Mouse (Mus musculus) thymus, postnatal 14 days (tissue): Measurements from ENCODE around the gene Ahr.

Experiments
- DNase-seq: peaks from one replicate; pipeline ENCODE4 v3.0.0; 2021

The Ahr gene

DNA sequence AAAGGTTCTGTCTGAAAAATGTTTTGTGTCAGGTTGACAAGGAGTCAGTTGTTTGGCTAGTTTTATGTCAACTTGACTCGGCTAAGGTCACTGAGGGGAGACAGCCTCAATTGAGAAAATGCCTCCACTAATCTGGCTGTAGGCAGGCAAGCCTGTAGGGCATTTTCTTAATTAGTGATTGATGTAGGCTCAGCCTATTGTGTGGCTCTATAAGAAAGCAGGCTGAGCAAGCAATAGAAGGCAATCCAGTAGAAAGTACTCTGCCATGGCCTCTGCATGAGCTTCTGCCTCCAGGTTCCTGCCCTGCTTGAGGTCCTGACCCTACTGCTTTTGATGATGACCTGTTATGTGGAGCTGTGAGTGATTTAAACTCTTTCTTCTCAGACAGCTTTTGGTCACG, 33.4 kb downstream of the Ahr start:
- DNase-seq, result no peak

DNA sequence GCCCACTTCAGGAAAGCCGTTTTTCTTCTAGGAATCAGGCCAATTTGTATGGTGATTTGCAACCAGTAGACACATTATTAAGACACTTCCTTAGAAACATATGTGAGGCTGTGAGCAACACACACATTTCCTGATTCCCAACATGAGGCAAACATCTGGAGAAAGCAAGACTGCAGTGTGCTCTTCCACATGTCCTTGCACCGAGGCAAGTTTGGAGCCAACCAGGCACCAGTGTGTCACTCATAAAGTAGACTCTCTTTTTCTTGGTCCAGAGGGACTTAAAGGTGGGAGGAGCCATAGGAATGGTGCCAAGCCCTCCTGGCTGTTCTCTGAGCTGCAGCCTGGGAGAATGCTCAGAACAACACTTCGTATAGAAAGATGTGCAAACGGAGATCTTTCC, 39.6 kb downstream of the Ahr start:
- DNase-seq, result no peak

DNA sequence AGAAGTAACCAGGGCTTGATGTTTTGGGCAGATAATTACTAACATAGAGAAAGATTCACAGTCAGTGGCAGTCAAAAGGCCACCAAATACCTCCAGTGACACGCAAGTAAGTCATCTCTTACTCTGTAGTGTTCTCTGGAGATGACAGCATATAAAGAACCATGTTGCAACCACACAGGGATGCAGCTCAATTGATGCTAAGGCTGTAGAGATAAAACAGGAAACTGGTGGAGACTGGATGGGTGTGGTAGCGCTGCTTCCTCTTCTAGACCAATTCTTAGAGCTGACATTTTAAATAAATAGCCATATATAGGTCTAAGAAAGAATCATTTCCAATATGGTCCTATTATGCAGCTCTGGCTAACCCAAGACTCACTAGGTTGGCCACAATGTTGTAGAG, 54.1 kb downstream of the Ahr start:
- no peak for DNase-seq

DNA sequence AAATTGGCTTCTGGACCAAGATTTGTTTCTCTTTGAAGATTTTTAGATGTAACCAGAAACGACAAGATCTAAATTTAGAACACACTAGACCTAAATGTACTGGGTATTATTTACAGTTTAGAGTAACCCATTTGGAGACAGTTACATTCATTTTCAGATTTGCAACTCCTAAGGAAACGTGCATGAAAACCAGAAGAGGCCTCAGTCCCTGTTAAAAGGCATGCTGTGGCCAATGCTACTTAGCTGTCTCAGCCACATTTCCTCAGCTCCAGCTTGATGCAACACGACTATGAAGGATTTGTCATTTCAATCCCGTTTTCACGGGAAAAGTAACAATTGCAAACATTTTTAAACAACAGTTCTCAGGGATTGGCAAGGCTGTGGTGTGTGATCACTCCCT, 55.9 kb downstream of the Ahr start:
- DNase-seq, result no peak

DNA sequence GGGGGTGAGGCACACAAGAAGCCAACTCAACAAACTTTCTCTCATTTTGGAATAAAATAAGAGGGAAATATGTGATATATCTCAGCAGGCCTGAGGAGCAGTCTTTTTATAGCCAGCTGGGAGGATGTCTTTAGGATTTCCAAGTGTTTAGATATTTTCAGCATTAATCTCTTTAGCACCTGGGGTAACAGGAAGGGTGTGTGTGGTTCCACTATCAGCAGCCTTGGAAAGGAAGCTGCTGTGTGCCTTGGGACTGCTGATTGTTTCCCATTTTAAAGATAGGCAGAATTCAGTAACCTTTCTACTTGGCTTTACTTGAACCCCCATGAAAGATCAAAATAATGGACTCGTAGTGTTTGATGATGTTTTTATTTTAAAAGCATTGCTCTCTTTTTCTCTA, 71.4 kb downstream of the Ahr start:
- DNase-seq, result no peak

DNA sequence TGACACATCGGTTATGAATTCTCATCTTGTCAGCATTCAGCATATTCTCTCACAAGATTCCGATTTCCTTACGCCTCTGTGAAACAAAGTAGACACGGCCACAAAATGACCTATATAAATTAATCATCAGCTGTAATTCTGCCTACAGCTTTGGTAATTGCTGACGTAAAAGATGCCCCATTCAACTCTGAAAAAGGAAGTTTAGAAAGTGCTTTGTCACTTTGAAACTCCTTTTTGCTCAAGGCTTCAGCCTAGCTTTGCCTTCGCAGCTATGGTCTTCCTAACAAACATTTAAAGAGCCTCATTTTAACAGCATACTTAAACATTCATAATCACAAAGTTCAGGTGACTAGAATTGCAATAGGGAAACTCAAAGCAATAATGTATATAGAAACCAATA, 72.2 kb downstream of the Ahr start:
- no peak for DNase-seq

DNA sequence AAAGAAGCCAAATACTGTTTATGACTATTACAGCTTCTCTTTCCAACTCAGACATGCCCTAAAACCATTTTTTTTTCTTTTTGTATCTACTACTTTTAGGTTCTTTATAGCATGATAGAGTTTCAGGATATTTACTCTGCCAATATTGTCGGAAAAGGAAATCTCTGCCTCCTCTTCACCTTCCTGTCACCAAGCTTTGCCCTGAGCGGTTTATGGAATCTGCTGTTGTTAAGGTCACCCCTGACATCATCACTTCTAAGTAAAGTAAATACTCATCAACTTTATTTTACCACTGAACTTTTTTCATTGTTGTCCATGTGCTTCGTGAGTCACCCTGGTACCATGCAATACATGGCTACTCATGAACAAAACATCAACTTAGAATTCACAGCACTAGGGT, 75.2 kb downstream of the Ahr start:
- no peak for DNase-seq
